Mouse (Mus musculus): Measurements from ENCODE around the gene Gm960. TPM values are rescaled to one million over a fixed set of nuclear protein-coding genes. Genes with fewer than 3 reads are reported as not detected.

Gm960 gene
- polyA plus RNA-seq, 3 experiments from 2014 or later, result not detected

DNA sequence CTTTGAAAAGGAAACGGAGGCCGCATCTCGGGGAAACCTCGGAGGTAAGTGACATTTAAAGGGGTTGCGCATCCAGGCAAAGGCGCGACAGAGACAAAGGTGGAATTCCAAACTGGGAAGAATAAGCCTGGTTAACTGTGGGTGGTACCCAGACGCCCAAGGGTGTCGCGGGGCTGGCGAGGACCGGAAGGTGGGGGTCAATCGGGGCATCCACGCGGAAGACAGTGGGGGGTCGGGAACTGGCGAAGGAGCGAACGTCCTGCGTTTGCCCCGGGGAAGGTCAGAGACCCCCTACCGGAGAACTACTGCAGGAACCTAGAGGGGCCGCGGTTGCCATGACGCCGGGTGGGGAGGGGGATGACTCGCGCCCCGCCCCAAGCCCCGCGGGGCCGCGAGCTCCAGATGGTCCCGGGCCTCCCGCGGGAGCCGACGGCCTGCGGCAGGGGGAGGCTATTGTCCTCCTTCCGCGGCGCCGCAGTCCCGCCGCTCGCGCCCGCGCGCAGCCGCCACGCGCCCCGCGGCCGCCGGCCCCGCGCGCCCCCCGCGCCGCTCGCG is 13.2 kb upstream of the Gm960 start:
- no peak for ATAC-seq

GRCm38 (mm10) chr19:4711098-4711600 is 12.7 kb upstream of the Gm960 start, which contains the start of gene Sptbn2:
TSS of gene Sptbn2 (plus strand) at chr19:4711167.
- ATAC-seq, result no peak

- ATAC-seq, result no peak
Observed at GRCm38 (mm10) chr19:4708765-4709164, 10.3 kb upstream of the Gm960 start.

DNA sequence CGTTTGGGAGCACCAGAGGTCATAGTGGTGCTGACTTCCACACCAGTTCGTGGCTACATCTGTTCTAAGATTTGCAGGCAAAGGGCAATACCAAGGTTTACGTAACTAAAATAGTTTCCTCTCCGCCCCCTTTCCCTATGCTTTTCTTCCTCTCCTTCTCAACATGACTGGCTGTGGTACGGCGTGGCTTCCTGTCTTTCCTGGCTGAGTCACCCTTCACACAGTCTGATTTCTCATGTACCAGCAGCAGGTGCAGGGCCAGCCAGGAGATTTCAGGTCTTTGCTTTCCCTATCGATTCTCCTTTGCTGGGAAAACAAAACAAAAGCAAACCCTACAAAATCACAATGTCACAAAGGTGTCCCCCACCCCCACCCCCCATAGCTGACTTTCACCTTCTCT is 2.8 kb upstream of the Gm960 start:
- no peak for ATAC-seq

DNA sequence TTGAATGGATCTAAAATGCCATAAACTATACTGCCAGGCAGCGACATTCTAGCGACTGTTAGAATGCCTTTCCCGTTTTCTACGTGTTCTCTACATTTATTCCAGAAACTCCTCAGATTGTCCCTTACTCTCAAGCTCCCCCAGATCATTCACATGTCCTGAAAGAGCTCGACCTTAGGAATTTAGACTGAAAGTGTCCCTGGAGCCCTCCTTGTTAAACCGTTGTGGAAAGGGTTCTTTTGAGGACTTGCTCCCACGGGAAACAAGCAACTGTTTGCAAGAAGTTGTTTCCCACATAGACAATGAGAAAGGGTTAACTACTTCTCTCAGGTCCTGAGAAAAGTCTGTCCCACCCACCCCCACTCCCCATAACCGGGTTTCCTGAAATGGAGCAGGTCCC is 2.2 kb upstream of the Gm960 start:
- no peak for ATAC-seq

GRCm38 (mm10) chr19:4699821-4700220 is 1.4 kb upstream of the Gm960 start:
- no peak for ATAC-seq

- no peak for ATAC-seq
Observed at GRCm38 (mm10) chr19:4698856-4699255, 388 bp upstream of the Gm960 start.

- no peak for ATAC-seq
Observed at GRCm38 (mm10) chr19:4697721-4698120, 747 bp downstream of the Gm960 start.

- ATAC-seq, result no peak
Observed at GRCm38 (mm10) chr19:4697121-4697520, 1.3 kb downstream of the Gm960 start.

- no peak for ATAC-seq
Observed at GRCm38 (mm10) chr19:4694346-4694745, 4.1 kb downstream of the Gm960 start.

GRCm38 (mm10) chr19:4672401-4672800 is 26.1 kb downstream of the Gm960 start:
- no peak for ATAC-seq

GRCm38 (mm10) chr19:4670776-4671175 is 27.7 kb downstream of the Gm960 start:
- no peak for ATAC-seq

DNA sequence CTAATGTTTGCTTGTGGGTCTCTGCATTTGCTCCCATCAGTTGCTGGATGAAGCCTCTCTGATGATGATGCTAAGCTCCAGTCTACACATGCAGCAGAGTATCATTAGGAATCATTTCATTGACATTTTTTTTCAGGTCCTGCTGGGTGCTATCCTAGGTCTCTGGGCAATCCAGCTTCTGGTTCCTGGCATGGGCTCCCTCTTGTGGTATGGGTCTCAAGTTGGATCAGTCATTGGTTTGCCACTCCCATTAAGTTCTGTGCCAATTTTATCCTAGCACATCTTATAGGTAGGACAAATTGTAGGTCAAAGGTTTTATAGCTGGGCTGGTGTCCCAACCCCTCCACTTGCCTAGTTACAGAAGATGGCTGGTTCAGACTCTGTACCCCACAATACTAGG is 31.7 kb downstream of the Gm960 start:
- ATAC-seq, result no peak

DNA sequence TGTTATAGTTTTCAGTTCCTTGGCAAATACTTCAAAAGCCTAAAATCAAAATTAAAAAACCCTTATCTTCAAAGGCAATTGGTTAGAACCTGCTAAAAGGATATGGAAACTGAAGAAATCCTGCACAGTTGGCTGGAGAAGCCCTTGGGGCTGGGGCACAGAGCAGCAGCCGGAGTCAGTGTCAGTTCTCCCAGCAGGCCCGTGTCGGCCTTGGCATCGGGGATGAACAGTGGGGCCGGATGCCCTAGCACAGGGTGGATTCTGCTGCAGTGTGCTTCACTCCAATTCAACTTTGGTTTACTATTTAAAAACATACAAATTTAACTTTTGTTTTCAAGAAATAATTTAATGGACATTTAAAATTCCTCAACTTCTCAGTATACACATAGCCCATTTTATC is 40.3 kb downstream of the Gm960 start:
- no peak for ATAC-seq

DNA sequence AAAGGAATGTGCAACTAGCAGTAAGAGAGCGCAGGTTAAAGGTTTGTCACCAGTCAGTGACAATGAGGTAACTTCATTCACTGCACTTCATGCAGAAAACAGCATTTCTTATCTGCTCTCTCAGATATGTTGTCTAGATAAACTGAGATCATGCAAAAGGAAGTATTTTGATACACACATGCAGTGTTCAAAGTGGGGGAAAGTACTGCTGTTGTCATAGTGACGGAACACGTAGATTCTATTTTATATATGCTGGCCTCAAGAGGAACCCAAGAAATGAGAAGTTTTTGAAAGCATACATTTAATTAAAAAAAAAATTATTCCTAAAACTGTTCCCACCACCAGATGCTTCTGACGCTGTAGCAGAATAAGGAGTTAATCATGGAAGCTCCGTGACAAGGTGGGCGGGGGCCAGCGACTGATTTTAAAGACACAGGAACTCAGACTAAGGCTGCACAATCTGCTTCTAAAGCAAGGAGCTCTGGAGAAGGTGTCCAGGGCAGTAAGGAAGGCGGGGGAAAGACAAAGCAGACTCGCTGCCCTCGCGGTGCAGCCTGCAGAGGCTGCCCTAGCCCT is 51.5 kb downstream of the Gm960 start:
- no peak for ATAC-seq

DNA sequence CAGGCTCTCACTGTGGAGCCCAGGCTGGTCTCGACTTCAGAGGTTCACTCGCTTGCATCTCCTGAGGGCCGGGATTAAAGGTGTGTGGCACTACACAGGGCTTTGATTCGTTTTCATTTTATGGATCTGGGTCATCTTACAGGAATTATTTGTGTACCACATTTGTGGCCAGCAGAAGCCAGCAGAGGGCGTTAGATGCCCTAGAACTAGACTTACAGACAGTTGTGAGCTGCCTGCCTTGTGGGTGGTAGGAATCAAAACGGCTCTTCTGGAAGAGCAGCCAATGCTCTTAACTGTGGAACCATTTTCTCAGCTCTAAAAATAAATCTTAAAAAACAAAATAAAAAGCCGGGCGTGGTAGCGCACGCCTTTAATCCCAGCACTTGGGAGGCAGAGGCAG is 54.2 kb downstream of the Gm960 start:
- no peak for ATAC-seq

DNA sequence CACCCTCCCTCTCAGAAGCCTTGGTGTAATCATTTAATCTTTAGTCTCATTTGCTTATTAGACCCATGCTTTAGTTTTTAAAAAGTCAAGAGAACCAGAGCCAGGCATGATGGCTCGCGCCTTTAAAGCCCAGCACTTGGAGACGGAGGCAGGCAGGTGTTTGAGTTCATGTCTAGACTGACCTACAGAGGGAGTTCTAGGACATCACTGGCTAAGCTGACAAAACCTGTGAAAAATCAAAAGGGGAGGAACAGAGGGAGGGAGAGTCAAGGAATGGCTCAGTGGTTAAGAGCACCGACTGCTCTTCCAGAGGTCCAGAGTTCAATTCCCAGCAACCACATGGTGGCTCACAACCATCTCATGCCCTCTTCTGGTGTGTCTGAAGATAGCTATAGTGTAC is 62.5 kb downstream of the Gm960 start:
- ATAC-seq, result no peak

DNA sequence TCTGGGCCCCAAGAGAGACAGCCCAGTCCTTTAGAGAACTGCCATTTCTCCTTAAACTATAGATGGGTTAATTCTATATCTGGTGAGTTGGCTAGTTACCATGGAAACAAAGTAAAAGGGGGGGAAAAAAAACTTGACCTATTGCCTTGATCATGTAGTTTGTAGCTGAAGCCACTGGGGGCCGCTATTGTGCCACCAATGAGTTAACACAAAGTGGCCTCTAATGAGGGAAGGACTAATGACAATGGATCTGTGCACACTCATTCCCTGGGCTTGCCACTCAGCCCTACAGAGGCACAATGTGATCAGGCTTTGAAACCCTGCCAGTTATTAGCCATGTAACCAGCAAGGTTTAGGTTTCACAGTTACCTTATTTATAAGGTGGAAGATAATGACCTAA is 69.6 kb downstream of the Gm960 start:
- peak; percentile 42 for ATAC-seq

- peak; percentile 49 for ATAC-seq
Observed at GRCm38 (mm10) chr19:4625829-4626535, 72.5 kb downstream of the Gm960 start.

GRCm38 (mm10) chr19:4625179-4625828 is 73.2 kb downstream of the Gm960 start, which contains the start of gene Rce1:
TSS of gene Rce1 (minus strand) at chr19:4625641.
- ATAC-seq, result peak; percentile 82

GRCm38 (mm10) chr19:4624406-4625178 is 73.9 kb downstream of the Gm960 start:
- peak; percentile 46 for ATAC-seq

DNA sequence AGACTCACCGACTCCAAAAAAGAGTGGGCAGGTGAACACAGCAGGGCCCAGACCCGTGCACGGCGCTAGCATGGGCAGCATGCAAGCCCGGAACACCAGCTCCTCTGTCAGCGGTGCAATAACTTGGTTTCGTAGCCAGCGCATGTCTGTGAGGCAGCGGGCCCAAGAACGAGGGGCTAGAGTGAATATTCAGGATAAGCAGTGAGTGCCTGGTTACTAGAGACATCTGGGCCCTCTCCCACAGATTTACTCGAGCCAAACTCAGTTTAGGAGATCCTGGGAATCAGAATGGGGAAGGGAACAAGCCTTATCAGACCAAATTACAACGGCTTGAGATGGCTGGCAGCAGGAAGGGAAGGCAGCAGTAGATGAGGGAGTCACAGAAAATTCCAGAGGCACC is 74.5 kb downstream of the Gm960 start:
- ATAC-seq, result no peak

DNA sequence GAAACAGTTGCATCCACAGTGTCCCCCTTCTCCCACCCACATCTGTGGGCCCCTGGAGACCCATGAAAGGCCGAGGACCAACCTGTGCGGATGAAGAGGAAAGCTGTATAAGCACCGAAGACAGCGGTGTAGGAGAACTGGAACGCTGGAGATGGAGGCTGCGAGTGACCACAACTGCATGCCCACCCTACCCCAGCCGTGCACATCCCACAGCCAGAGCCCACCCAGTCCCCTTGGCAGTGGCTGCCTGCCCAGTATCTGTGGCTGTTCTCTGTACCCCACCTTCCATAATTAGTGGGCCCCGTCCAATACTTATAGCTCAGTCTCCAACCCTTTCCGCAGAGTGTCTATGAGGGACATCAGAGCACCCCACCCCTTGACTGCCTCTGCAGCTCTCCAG is 75.0 kb downstream of the Gm960 start:
- ATAC-seq, result no peak

All from inflammation-experienced regulatory T-cells, adult 6 months (primary cell).